Comparison of ENCODE assay signal across 35 mouse cellular contexts in the genomic region with DNA sequence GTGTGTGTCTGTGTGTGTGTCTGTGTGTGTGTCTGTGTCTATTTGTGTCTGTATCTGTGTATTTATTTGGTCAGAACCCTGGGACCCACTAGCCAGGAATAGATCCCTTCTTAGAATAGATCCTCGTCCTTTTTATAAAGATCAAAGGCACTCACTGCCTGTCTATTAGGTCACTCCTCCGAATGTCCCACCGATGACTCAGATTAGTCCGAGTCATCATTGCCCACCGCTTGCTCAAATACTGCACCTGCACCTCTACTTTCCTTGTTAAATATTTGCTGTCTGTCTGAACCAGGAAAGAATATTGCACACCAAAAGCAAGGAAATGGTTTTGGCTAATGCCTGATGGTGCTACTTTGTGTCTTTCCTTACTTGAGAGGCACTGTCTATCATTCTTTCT.
"Had no signal": no experiment of that assay in that cellular context is flagged by ENCODE, and none has a peak within 500 bp of the region (broad histone marks: within the 10 kb centered on the region; RNA-seq: fewer than 3 reads in every experiment).

No protein-coding gene starts in this region.

- H3K9ac ChIP-seq: heart, embryonic 12.5 days; heart, embryonic 13.5 days; heart, embryonic 15.5 days; hindbrain, embryonic 12.5 days; hindbrain, embryonic 13.5 days; hindbrain, embryonic 14.5 days; hindbrain, embryonic 15.5 days; intestine, embryonic 15.5 days; kidney, embryonic 15.5 days had no signal

- H3K27me3 ChIP-seq: heart, embryonic 12.5 days; heart, embryonic 13.5 days; heart, embryonic 15.5 days; hindbrain, embryonic 12.5 days; hindbrain, embryonic 13.5 days; hindbrain, embryonic 15.5 days; intestine, embryonic 15.5 days; kidney, embryonic 15.5 days had no signal

- DNase-seq: heart, postnatal 10 days; heart, postnatal 14 days; heart, postnatal 36 days; heart, postnatal 4 days; kidney, adult 11 months; kidney, adult 18-20 months; kidney, adult 2 months; kidney, adult 8-10 months; kidney, adult 9 months; kidney, postnatal 10 days; kidney, postnatal 14 days; kidney, postnatal 25 days; kidney, postnatal 36 days; kidney, postnatal 4 days; layer of hippocampus, adult 9-11 months; layer of hippocampus, postnatal 36 days had no signal

- H3K4me3 ChIP-seq: heart, embryonic 10.5 days; heart, embryonic 12.5 days; heart, embryonic 13.5 days; heart, embryonic 15.5 days; hindbrain, embryonic 10.5 days; hindbrain, embryonic 12.5 days; hindbrain, embryonic 13.5 days; hindbrain, embryonic 15.5 days; intestine, embryonic 15.5 days; kidney, embryonic 15.5 days; layer of hippocampus, adult 2 months had no signal

- ATAC-seq: hindbrain, embryonic 16.5 days; hindbrain, postnatal 0 days; inflammation-experienced regulatory T-cells, adult 6 months; intestine, embryonic 15.5 days; intestine, embryonic 16.5 days; intestine, postnatal 0 days had no signal

- H3K27ac ChIP-seq: heart, embryonic 10.5 days; heart, embryonic 13.5 days; heart, embryonic 15.5 days; hindbrain, embryonic 10.5 days; hindbrain, embryonic 12.5 days; hindbrain, embryonic 13.5 days; hindbrain, embryonic 14.5 days; hindbrain, embryonic 15.5 days; hindbrain, postnatal 0 days; intestine, embryonic 15.5 days; kidney, embryonic 15.5 days; kidney, postnatal 0 days; layer of hippocampus, adult 2 months had no signal

- H3K9me3 ChIP-seq: heart, embryonic 10.5 days; heart, embryonic 12.5 days; heart, embryonic 13.5 days; heart, embryonic 15.5 days; hindbrain, embryonic 10.5 days; hindbrain, embryonic 12.5 days; hindbrain, embryonic 13.5 days; hindbrain, embryonic 15.5 days; intestine, embryonic 15.5 days; kidney, embryonic 15.5 days had no signal

- H3K4me2 ChIP-seq: heart, embryonic 11.5 days; heart, embryonic 12.5 days; heart, embryonic 13.5 days; heart, embryonic 15.5 days; hindbrain, embryonic 12.5 days; hindbrain, embryonic 13.5 days; hindbrain, embryonic 14.5 days; hindbrain, embryonic 15.5 days; intestine, embryonic 15.5 days; kidney, embryonic 15.5 days had no signal

- H3K36me3 ChIP-seq: heart, embryonic 10.5 days; heart, embryonic 12.5 days; heart, embryonic 13.5 days; heart, embryonic 15.5 days; hindbrain, embryonic 10.5 days; hindbrain, embryonic 12.5 days; hindbrain, embryonic 13.5 days; hindbrain, embryonic 15.5 days; intestine, embryonic 15.5 days; kidney, embryonic 15.5 days had no signal

- H3K4me1 ChIP-seq: heart, embryonic 12.5 days; heart, embryonic 13.5 days; heart, embryonic 15.5 days; hindbrain, embryonic 10.5 days; hindbrain, embryonic 12.5 days; hindbrain, embryonic 13.5 days; hindbrain, embryonic 15.5 days; intestine, embryonic 15.5 days; kidney, embryonic 15.5 days had no signal
